Mouse (Mus musculus) 416B (cell line): ENCODE results near the gene Kcng4.

Experiments used
- DNase-seq: peaks from one replicate; pipeline ENCODE4 v3.0.0; 2011; ENCODE audit warnings: low read depth

Kcng4 gene

GRCm38 (mm10) chr8:119635378-119635777 lies at the start of gene Kcng4:
Kcng4 (minus strand) TSS chr8:119635680.
- no peak for DNase-seq

DNA sequence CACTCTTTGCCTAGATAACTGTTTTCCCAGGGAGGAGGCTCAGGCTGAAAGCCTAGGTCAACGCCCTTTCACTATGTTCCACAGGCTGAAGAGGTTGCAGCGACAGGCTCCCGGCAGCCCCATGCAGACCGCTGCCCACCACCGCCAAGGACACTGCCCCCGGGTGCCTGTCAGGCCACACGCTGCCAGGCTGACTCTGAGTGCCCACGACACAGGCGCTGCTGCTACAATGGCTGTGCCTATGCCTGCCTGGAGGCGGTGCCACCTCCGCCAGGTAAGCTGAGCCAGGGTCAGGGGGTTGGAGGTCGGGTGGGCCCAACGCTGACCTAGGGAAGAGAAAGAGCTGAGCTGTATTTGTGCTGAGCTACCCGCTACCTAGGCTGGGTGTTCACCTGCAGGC lies 43.7 kb upstream of the Kcng4 start:
- no peak for DNase-seq

DNA sequence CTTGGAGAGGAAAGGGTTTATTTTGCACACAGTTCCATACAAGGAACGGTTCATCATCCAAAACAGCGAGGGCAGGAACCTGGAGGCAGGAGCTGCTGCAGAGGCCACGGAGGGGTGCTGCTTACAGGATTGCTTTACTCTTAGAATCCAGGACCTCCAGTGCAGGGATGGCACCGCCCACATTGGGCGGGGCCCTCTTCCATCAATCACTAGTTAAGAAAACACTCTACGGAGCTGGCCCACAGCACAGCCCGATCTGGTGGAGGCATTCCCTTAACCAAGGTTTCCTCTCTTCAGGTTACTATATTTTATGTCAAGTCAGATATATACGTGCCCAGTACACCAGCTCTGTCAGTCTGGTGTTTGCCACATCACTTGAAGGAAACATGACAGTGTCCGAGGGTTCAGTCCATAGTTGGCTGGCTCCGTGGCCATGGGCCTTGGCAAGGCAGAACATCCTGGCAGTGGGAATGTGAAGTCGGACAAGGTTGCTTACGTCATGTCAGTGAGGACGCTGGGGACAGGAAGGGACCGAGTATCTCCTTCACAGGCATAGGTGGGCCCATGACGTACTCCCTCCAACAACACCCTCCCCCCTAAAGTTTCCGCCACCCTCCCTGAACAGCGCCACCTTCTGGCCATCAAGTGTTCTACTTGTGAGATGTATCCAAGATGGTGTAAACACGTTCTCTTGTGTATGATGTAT lies 42.8 kb upstream of the Kcng4 start:
- DNase-seq, result peak; percentile 61

- peak; percentile 89 for DNase-seq
Observed at GRCm38 (mm10) chr8:119676389-119676788, 40.9 kb upstream of the Kcng4 start.

DNA sequence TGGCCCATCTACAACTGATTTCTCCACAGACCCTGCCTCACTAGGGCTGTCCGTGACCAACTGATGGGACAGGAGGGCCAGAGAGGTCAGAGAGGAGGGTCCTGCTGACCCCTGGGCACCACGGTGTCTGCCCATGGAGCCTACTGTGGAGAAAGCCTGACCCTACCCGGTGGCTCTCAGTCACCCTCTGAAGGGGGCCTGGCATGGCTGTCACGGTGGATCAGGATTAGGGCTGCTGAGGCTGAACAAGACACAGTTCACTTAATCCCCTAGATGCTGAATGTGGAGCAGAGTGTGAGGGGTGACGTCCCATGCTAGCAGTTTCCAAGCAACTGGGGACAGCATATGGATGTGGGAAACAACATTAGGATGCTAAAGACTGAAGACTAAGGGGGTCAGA lies 40.0 kb upstream of the Kcng4 start:
- no peak for DNase-seq

DNA sequence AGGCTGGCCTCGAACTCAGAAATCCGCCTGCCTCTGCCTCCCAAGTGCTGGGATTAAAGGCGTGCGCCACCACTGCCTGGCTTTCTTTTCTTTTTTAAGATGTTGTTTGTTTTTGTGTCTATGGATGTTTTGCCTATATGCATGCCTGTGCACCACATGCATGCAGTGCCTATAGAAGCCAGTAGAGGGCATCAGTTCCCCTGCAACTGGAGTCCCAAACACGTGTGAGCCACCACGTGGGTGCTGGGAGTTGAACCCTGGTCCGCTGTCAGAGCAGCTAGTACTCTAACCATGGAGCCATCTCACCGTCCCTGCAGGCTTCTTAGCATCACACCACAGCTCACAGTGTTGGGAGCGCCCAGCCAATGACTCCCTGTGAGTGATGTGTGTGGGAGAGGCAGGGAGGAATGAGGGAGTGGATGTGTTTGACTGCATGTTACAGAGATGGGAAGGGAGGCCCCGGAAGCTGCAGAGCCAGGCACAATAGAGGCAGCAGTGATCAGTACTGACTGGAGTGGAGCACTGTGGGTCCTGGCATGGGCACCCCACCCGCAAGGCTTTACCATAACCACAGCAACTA lies 38.6 kb upstream of the Kcng4 start:
- no peak for DNase-seq

DNA sequence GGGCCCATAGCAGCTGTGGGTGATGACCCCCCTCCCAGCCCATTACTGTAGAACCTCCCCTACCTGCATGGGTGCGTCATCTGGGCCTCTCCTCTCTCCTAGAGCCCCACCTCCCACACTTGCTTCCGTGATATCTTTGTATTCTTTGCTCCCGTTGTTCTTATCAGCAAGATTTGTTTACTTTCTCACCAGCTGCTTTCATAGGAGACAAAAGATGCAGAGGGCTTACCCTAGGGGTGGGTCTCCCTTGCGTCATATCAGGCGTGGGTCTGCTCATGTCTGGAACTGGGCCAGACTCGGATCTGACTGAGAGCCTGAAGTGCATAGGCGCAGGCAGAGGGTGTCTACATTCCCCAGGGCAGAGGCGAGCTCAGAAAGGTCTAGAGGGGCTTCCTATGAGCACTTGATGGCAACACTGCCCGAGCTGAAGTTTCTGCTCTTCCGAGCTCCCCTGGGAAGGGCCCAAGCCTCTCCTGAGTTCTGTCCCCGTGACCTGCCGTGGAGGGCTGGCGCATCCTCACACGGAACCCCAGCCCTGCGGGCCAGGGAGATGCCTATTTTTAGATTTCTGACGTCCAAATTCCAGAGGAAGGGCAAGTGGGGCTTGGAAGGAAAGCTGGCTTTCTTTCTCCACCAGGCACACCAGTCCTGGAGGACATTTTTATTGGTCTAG lies 35.1 kb upstream of the Kcng4 start:
- no peak for DNase-seq

DNA sequence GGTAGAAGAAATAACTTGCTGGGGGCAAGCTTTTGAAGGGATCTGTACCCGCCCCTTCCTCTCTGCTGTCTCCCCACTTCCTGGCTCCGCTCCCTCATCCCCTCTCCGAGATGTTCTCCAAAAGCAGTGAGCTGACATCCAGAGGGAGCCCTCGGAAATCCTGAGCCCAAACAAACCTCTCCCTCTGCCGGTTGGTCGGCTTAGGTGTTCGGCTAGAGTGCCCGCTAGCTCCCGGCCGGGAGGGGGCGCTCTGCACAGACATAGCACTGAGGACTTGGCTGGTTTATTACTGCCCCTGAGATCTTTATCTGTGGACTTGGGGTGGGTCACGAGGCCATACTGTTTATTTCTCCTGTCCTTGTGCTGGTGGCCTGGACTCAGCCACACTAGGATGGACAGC lies 33.8 kb upstream of the Kcng4 start:
- DNase-seq, result peak; percentile 50

DNA sequence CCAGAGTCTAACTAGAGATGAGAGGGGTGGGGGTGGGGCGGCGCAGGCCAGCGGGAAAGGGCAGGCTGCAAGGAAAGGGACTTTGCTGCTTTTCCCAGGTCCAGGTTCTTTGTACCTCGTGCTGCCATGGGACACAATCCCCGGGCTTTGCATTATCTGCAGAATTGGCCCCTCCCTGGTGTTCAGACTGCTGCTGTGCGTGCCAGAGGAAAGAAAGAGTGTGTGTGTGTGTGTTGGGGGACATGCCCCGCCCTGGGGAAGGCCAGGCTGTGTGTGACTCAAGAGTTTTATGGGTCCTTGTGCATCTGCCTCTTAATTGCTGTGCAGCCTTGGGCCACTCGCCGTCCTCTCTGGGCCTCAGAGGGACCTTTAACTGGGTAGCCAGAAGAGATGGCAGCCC lies 33.0 kb upstream of the Kcng4 start:
- DNase-seq, result no peak

DNA sequence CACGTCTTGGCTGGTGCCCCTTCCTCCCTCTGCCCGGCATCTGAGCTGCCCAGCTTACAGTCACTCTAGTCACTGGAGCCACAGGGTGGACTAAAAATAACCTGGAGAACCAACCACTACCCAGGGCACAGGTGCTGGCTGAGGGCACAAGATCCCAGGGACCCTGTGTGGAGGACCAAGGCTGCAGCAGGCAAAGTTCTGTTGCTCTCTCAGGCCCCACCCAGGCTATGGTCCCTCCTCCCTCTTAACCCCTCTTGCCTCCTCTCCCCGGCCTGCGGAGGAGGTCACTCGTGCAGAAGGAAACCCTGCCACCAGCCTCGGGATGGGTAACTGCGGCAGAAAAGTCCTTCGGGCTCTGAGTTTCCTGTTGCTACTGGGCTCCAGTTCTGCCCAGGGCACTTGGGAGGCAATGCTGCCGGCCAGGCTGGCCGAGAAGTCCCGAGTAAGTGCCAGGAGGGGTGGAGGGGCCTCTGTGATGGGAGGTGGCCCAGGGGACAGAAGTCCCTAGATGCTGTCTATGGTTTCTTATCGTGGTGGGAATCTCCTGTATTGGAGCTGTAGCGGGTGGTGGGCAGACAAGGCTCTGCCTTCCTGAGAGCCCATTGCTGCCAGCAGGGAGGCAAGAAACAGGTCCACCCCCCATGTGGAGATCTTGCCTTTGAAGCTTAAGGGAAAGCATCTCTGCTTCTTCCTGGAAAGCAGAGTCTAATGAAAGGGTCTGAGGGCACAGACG lies 30.9 kb upstream of the Kcng4 start, which contains the start of gene Wfdc1:
Gene Wfdc1, plus strand, starts transcription at position 147 of the 733 bp plus-strand sequence.
- DNase-seq, result no peak

DNA sequence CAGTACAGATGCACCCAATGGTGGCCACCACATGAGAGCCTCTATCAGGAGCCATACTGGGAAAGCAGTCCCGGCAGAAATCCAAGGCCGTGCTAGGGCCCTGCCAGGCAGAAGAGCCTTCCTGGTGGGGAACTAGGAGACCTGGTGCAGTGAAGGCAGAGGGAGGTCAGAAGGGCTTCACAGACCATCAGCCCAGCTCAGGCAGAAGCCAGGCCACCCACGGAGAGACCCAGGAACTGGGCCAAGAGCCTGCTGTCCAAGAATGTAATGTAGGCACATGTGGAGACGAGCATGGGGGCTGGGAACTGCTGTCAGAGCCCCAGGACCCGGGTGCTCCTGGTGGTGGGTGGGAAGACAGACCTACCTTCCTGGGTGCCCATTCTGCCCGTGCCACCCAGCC lies 29.8 kb upstream of the Kcng4 start:
- DNase-seq, result no peak

DNA sequence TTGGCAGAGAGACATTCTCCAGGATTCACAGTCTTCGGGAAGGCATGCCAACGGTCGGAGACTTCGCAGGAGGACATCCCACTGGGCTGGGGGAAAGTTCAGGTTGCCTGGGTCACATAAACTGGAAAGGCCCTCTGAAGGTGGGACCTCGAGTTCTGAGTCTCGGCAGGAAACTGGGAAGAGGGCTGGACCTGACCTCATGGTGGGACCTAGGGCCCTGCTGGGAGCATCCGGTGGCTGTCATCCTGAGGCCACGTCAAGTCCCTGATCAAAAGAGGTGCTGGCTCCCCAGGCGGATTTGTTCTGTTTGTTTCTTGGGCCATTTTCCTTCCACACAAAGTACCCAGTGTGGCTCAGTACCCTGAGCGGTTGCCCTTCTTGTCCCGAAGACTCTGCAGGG lies 28.0 kb upstream of the Kcng4 start:
- DNase-seq, result no peak

DNA sequence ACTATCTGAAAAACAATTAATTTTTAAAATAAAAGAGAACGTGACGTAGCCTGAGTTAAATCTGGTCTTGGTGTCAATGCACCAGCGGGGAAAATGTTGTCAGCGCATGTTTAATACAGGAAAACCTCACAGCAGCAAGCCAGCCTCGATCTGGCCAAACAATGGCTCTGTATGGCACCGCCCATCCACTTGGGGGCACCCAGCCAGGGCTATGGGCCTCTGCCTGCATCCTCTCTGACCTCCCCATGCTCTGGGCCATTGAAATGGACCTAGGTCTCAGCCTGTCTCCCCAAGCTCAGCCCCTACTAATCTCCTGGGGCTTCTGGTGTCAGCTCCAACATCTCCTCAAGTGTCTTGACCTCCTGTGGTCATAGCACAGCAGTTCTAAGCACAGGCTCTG lies 26.4 kb upstream of the Kcng4 start:
- no peak for DNase-seq

- no peak for DNase-seq
Observed at GRCm38 (mm10) chr8:119661081-119661480, 25.6 kb upstream of the Kcng4 start.

GRCm38 (mm10) chr8:119656709-119657464 lies 21.4 kb upstream of the Kcng4 start:
- DNase-seq, result peak; percentile 33

GRCm38 (mm10) chr8:119651324-119651723 lies 15.8 kb upstream of the Kcng4 start:
- no peak for DNase-seq

GRCm38 (mm10) chr8:119646846-119647245 lies 11.4 kb upstream of the Kcng4 start:
- no peak for DNase-seq

DNA sequence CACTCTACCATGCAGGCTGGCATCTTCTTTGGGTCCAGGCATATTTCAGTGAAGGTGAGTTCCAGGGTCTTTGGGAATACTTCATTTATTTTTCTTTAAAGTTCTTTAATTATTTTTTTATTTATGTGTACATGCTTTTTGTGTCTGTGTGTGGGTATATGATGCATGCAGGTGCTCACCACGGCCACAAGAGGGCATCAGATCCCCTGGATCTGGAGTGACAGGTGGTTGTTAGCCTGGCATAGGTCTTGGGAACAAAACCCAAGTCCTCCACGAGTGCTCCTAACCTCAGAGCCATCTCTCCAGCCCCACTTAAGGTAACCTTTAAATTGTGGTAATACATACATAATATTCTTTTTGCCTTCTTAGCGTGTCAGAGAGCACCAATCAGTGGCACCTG lies 10.7 kb upstream of the Kcng4 start:
- DNase-seq, result no peak

GRCm38 (mm10) chr8:119644981-119645597 lies 9.6 kb upstream of the Kcng4 start:
- no peak for DNase-seq

- DNase-seq, result no peak
Observed at GRCm38 (mm10) chr8:119644429-119644960, 9.0 kb upstream of the Kcng4 start.

DNA sequence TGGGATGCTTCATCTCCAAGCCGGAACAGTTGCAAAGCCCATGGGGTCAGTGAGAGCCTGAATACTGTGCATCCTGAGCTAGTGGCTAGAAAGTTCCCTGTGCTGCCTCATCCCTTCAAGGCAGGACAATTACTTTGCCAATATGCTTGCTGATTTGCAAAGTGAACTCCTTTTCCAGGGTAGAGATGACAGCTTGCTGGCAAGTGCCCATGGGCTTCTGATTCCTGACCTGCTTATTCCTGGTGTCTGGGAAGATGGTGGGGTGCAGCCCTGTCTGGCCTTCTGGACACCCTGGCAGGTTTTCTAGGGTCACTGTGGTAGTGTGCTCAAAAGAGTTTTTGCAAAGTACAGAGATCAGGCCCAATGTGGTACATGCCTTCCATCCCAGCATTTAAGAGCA lies 7.5 kb upstream of the Kcng4 start:
- DNase-seq, result no peak
